Mouse (Mus musculus) stomach, postnatal 0 days (tissue): ENCODE results near the gene Pcp4l1.

Source experiments
- CTCF ChIP-seq: IDR thresholded peaks from 2 replicates; pipeline ENCODE4 v1.5.1; 2016; ENCODE audit warnings: antibody characterized with exemption, low read depth, mild to moderate bottlenecking, moderate library complexity
- EP300 ChIP-seq: optimal IDR thresholded peaks from 2 replicates; pipeline ENCODE3; 2016; ENCODE audit warnings: antibody characterized with exemption

GRCm38 (mm10) chr1:171234538-171234937 is 38.5 kb upstream of the Pcp4l1 start:
- TF ChIP-seq CTCF: no peak
- no peak for TF ChIP-seq EP300
